29 mouse cellular contexts compared by ENCODE assay signal in genomic region chr5:51433905-51434304, GRCm38 (mm10).
DNase-seq lines count a peak whose midpoint lies in the region; ATAC-seq lines count a peak whose summit lies in the region.
"Had no signal": no experiment of that assay in that cellular context is flagged by ENCODE, and none has a peak within 500 bp of the region (broad histone marks: within the 10 kb centered on the region; RNA-seq: fewer than 3 reads in every experiment).

No protein-coding gene starts in this region.

- no peak for ATAC-seq in embryonic facial prominence, embryonic 14.5 days (ENCODE audit: low read depth)
- ATAC-seq in hematopoietic stem cell, adult 5-6 weeks (replicated peaks in 1 of 2; ENCODE audit: insufficient read depth in 1 of 2, low FRiP score in 2 of 2, low TSS enrichment in 1 of 2, low read depth in 1 of 2, poor library complexity in 2 of 2, severe bottlenecking in 2 of 2), result peak; percentile 37 to 56; a peak in 2 of 4 replicates
- ATAC-seq: forebrain, embryonic 14.5 days; forebrain, postnatal 0 days; intestine, postnatal 0 days had no signal

- no peak overlapping the region for H3K4me2 ChIP-seq in embryonic facial prominence, embryonic 14.5 days (ENCODE audit: low read depth, low read length)
- H3K4me2 ChIP-seq: embryonic facial prominence, embryonic 12.5 days; heart, embryonic 13.5 days; hindbrain, embryonic 12.5 days; hindbrain, embryonic 15.5 days had no signal

- 62% methylated on average over 5 of the region's 5 CpGs for WGBS in embryonic facial prominence, embryonic 14.5 days
- WGBS in embryonic facial prominence, embryonic 10.5 days, result 88% methylated on average over 5 of the region's 5 CpGs
- WGBS in midbrain, embryonic 10.5 days, result 91% methylated on average over 5 of the region's 5 CpGs

- H3K27me3 ChIP-seq in embryonic facial prominence, embryonic 14.5 days (replicated peaks; ENCODE audit: control insufficient read depth, insufficient read depth, low read length), result no peaks in the 10 kb centered on the region
- H3K27me3 ChIP-seq in embryonic facial prominence, embryonic 10.5 days (replicated peaks; ENCODE audit: low read depth, poor library complexity, severe bottlenecking), result no peaks in the 10 kb centered on the region
- H3K27me3 ChIP-seq in midbrain, embryonic 10.5 days (ENCODE audit: low read depth, poor library complexity, severe bottlenecking), result no peaks in the 10 kb centered on the region
- H3K27me3 ChIP-seq: CH12.LX; embryonic facial prominence, embryonic 12.5 days; heart, embryonic 13.5 days; hindbrain, embryonic 12.5 days; hindbrain, embryonic 15.5 days had no signal

- no peaks in the 10 kb centered on the region for H3K36me3 ChIP-seq in embryonic facial prominence, embryonic 14.5 days (ENCODE audit: control insufficient read depth, insufficient read depth, low read length)
- H3K36me3 ChIP-seq in embryonic facial prominence, embryonic 10.5 days (replicated peaks), result no peaks in the 10 kb centered on the region
- H3K36me3 ChIP-seq in midbrain, embryonic 10.5 days, result no peaks in the 10 kb centered on the region
- H3K36me3 ChIP-seq: embryonic facial prominence, embryonic 12.5 days; G1E; heart, embryonic 10.5 days; heart, embryonic 13.5 days; hindbrain, embryonic 12.5 days; hindbrain, embryonic 15.5 days had no signal

- intact Hi-C loops in left cerebral cortex, postnatal 14 days (cut with DNase I), result no loop called here

- no peak overlapping the region for H3K27ac ChIP-seq in embryonic facial prominence, embryonic 14.5 days (replicated peaks; ENCODE audit: low read depth, low read length)
- H3K27ac ChIP-seq in embryonic facial prominence, embryonic 10.5 days (replicated peaks), result no peak overlapping the region
- no peak overlapping the region for H3K27ac ChIP-seq in midbrain, embryonic 10.5 days (replicated peaks)
- H3K27ac ChIP-seq: embryonic facial prominence, embryonic 12.5 days; heart, adult 2 months; heart, embryonic 10.5 days; heart, embryonic 13.5 days; hindbrain, embryonic 12.5 days; hindbrain, embryonic 15.5 days had no signal

- no peak overlapping the region for H3K9ac ChIP-seq in embryonic facial prominence, embryonic 14.5 days (ENCODE audit: low read depth, low read length)
- H3K9ac ChIP-seq: embryonic facial prominence, embryonic 12.5 days; forebrain, postnatal 0 days; heart, embryonic 13.5 days; hindbrain, embryonic 12.5 days; hindbrain, embryonic 15.5 days had no signal

- H3K4me3 ChIP-seq in embryonic facial prominence, embryonic 14.5 days (ENCODE audit: low read depth, low read length), result no peak overlapping the region
- no peak overlapping the region for H3K4me3 ChIP-seq in embryonic facial prominence, embryonic 10.5 days
- no peak overlapping the region for H3K4me3 ChIP-seq in midbrain, embryonic 10.5 days
- H3K4me3 ChIP-seq: embryonic facial prominence, embryonic 12.5 days; heart, adult 2 months; heart, embryonic 10.5 days; heart, embryonic 13.5 days; hindbrain, embryonic 12.5 days; hindbrain, embryonic 15.5 days had no signal

- H3K9me3 ChIP-seq in embryonic facial prominence, embryonic 14.5 days (ENCODE audit: control insufficient read depth, low read length), result no peaks in the 10 kb centered on the region
- H3K9me3 ChIP-seq in embryonic facial prominence, embryonic 10.5 days, result no peaks in the 10 kb centered on the region
- H3K9me3 ChIP-seq in midbrain, embryonic 10.5 days (replicated peaks), result no peaks in the 10 kb centered on the region
- H3K9me3 ChIP-seq: embryonic facial prominence, embryonic 12.5 days; G1E; heart, embryonic 10.5 days; heart, embryonic 13.5 days; hindbrain, embryonic 12.5 days; hindbrain, embryonic 15.5 days had no signal

- no peaks in the 10 kb centered on the region for H3K4me1 ChIP-seq in embryonic facial prominence, embryonic 14.5 days (ENCODE audit: control insufficient read depth, insufficient read depth, low read length)
- no peaks in the 10 kb centered on the region for H3K4me1 ChIP-seq in embryonic facial prominence, embryonic 10.5 days
- H3K4me1 ChIP-seq in midbrain, embryonic 10.5 days, result no peaks in the 10 kb centered on the region
- H3K4me1 ChIP-seq: embryonic facial prominence, embryonic 12.5 days; heart, embryonic 13.5 days; hindbrain, embryonic 12.5 days; hindbrain, embryonic 15.5 days had no signal

- peak; percentile 38 for DNase-seq in embryonic facial prominence, embryonic 14.5 days (ENCODE audit: low spot score)
- no peak for DNase-seq in embryonic facial prominence, embryonic 10.5 days (ENCODE audit: low spot score)
- peak; percentile 4 to 32 for DNase-seq in left cerebral cortex, postnatal 14 days (ENCODE audit: low spot score in 2 of 2)
- no peak for DNase-seq in left cerebral cortex, adult 18-20 months (ENCODE audit: low spot score in 2 of 2)
- DNase-seq in brain, adult 2 months (ENCODE audit: low read depth, low spot score), result peak; percentile 73
- no peak for DNase-seq in thymus, postnatal 14 days
- no peak for DNase-seq in midbrain, embryonic 10.5 days (ENCODE audit: low spot score)
- DNase-seq: adrenal gland, adult 8-10 months; adrenal gland, postnatal 25 days; B cell, adult 2 months; cerebellum, adult 18-20 months; cerebellum, adult 9-10 months; cerebellum, postnatal 14 days; forebrain, postnatal 0 days; gastrocnemius, postnatal 10 days; gastrocnemius, postnatal 36 days; heart, adult 2 months; heart, postnatal 14 days; heart, postnatal 4 days had no signal

Comparison
In these comparisons a context has a peak if more than half of its experiments do, and no peak if none do; other contexts are left out.
1. DNase-seq: peak in embryonic facial prominence, embryonic 14.5 days (single experiment), left cerebral cortex, postnatal 14 days (2 of 2) and brain, adult 2 months (single experiment); none in embryonic facial prominence, embryonic 10.5 days (single experiment), left cerebral cortex, adult 18-20 months (0 of 2), thymus, postnatal 14 days (single experiment) and midbrain, embryonic 10.5 days (single experiment).